Mouse (Mus musculus): ENCODE measurements around the gene Dnaja2. TPM values are rescaled to one million over a fixed set of nuclear protein-coding genes. Genes with fewer than 3 reads are reported as not detected.

The Dnaja2 gene
- polyA plus RNA-seq, 1 experiment = 199 TPM

DNA sequence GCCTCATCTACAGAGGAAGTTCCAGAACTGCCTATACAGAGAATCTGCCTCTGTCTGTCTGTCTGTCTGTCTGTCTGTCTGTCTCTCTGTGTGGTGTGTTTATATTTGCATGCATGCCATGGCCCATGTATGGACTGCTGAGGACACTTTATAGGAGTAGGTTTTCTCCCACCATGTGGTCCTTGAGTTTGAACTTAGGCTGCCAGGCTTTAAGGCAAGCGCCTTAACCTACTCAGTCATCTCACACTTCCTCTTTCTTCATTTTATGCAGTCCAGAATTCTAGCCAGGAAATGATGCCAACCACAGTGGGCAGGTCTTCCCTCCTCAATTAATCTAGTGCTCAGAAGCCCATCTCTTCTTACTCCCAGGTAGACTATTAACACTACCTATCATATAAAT lies 4.1 kb upstream of the Dnaja2 start:
- TF ChIP-seq CTCF (IDR thresholded peaks at IDR 0.05; ENCODE audit: borderline replicate concordance, insufficient read depth, low read length) = no peak
- TF ChIP-seq POLR2A (IDR thresholded peaks at IDR 0.05; ENCODE audit: low read depth, low read length) = no peak
- H3K4me3 ChIP-seq (ENCODE audit: insufficient read depth, low read length) = no peak overlapping the region
- H3K27ac ChIP-seq (ENCODE audit: insufficient read depth, low read length) = no peak overlapping the region
- H3K4me1 ChIP-seq (ENCODE audit: control insufficient read depth, insufficient read depth, low read length) = peaks cover 3% of the 10 kb centered on the region; the same call in 1 of the 2 replicates

DNA sequence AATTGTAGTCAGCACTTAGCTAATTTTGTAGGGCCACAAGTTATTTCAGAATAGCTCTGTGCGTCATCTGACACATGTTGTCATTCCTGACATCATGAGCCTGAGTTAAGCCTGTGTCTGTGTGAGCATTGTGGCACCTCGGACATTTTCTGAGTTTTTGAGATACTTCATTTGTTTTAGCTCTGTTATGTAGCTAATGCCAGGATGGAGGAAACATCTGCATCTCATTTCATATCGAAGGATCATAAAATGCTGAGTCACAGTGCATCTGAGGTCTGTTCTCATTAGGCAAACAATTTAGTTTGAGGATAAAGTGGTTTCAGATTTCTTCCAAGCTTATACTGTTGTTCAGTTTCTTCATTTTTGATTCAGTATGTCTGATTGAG lies 2.5 kb upstream of the Dnaja2 start:
- peaks cover 3% of the 10 kb centered on the region; the same call in 1 of the 2 replicates for H3K4me1 ChIP-seq (ENCODE audit: control insufficient read depth, insufficient read depth, low read length)
- peak overlapping the region; percentile 77 for H3K27ac ChIP-seq (ENCODE audit: insufficient read depth, low read length)
- H3K4me3 ChIP-seq (ENCODE audit: insufficient read depth, low read length) = no peak overlapping the region
- TF ChIP-seq CTCF (IDR thresholded peaks at IDR 0.05; ENCODE audit: borderline replicate concordance, insufficient read depth, low read length) = no peak
- TF ChIP-seq POLR2A (IDR thresholded peaks at IDR 0.05; ENCODE audit: low read depth, low read length) = no peak

- H3K27ac ChIP-seq (ENCODE audit: insufficient read depth, low read length) = peak overlapping the region; percentile 92
- TF ChIP-seq POLR2A (IDR thresholded peaks at IDR 0.05; ENCODE audit: low read depth, low read length) (no peak), CTCF (IDR thresholded peaks at IDR 0.05; ENCODE audit: borderline replicate concordance, insufficient read depth, low read length) (no peak)
- H3K4me3 ChIP-seq (ENCODE audit: insufficient read depth, low read length) = peak overlapping the region; percentile 1; the same call in 1 of the 2 replicates
- peaks cover 3% of the 10 kb centered on the region; the same call in 1 of the 2 replicates for H3K4me1 ChIP-seq (ENCODE audit: control insufficient read depth, insufficient read depth, low read length)
Measured at GRCm38 (mm10) chr8:85556986-85557600, 1.9 kb upstream of the Dnaja2 start.

- peaks cover 3% of the 10 kb centered on the region; the same call in 1 of the 2 replicates for H3K4me1 ChIP-seq (ENCODE audit: control insufficient read depth, insufficient read depth, low read length)
- peak overlapping the region; percentile 97 for H3K4me3 ChIP-seq (ENCODE audit: insufficient read depth, low read length)
- peak overlapping the region; percentile 62 for H3K27ac ChIP-seq (ENCODE audit: insufficient read depth, low read length)
- no peak for TF ChIP-seq CTCF (IDR thresholded peaks at IDR 0.05; ENCODE audit: borderline replicate concordance, insufficient read depth, low read length)
- TF ChIP-seq POLR2A (IDR thresholded peaks at IDR 0.05; ENCODE audit: low read depth, low read length) = no peak
Measured at GRCm38 (mm10) chr8:85554391-85555180, 558 bp downstream of the Dnaja2 start.

DNA sequence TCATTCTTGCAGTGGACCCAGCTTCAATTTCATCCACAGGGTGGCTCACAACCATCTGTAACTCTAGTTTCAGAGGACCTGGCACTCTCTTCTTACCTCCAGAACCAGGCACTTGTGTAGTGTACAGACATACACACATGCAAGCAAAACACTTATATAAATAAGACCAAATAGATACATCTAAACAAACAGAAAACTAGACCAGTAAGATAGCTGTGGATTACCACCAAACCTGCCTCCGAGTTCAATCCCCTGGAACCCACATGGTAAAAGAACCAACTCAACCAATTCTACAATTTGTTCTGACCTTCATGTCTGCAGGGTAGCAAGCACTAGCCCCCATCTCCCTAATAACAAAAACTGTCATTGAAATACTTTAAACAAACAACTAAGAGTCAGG lies 3.2 kb downstream of the Dnaja2 start:
- TF ChIP-seq POLR2A (IDR thresholded peaks at IDR 0.05; ENCODE audit: low read depth, low read length) (no peak), CTCF (IDR thresholded peaks at IDR 0.05; ENCODE audit: borderline replicate concordance, insufficient read depth, low read length) (no peak)
- H3K27ac ChIP-seq (ENCODE audit: insufficient read depth, low read length) = no peak overlapping the region

DNA sequence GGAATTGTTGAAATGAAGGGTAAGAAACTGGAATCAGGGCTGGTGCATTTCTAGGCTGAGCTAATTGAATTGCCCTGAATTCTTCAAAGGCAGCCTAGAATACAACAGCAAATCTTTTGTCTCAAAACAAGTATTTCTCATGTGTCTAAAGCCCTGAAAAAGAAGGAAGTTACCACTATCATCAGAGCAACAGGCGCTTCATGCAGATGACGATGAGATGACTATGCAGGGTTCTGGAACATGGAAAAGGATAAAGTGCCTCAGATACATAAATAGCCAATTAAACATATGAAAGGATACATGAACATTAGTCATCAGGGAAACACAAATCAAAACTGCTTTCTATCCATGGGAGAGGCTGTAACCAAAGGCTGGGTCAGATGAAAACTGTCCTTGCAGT lies 18.8 kb downstream of the Dnaja2 start:
- H3K27ac ChIP-seq (ENCODE audit: insufficient read depth, low read length) = no peak overlapping the region
- no peaks in the 10 kb centered on the region for H3K4me1 ChIP-seq (ENCODE audit: control insufficient read depth, insufficient read depth, low read length)
- no peak for TF ChIP-seq CTCF (IDR thresholded peaks at IDR 0.05; ENCODE audit: borderline replicate concordance, insufficient read depth, low read length)
- no peak for TF ChIP-seq POLR2A (IDR thresholded peaks at IDR 0.05; ENCODE audit: low read depth, low read length)
- H3K4me3 ChIP-seq (ENCODE audit: insufficient read depth, low read length) = no peak overlapping the region

More for the DNA sequence above, 3.2 kb downstream of the Dnaja2 start:
- H3K4me1 ChIP-seq (ENCODE audit: control insufficient read depth, insufficient read depth, low read length) = peaks cover 2% of the 10 kb centered on the region; the same call in 1 of the 2 replicates
- H3K4me3 ChIP-seq (ENCODE audit: insufficient read depth, low read length) = no peak overlapping the region

- no peaks in the 10 kb centered on the region for H3K4me1 ChIP-seq (ENCODE audit: control insufficient read depth, insufficient read depth, low read length)
- H3K27ac ChIP-seq (ENCODE audit: insufficient read depth, low read length) = no peak overlapping the region
- H3K4me3 ChIP-seq (ENCODE audit: insufficient read depth, low read length) = no peak overlapping the region
- no peak for TF ChIP-seq CTCF (IDR thresholded peaks at IDR 0.05; ENCODE audit: borderline replicate concordance, insufficient read depth, low read length)
- TF ChIP-seq POLR2A (IDR thresholded peaks at IDR 0.05; ENCODE audit: low read depth, low read length) = no peak
Measured at GRCm38 (mm10) chr8:85534163-85534562, 21.0 kb downstream of the Dnaja2 start.

- Histone ChIP-seq H3K4me3 (ENCODE audit: insufficient read depth, low read length) (no peak overlapping the region), H3K27ac (ENCODE audit: insufficient read depth, low read length) (no peak overlapping the region), H3K4me1 (ENCODE audit: control insufficient read depth, insufficient read depth, low read length) (peaks cover 2% of the 10 kb centered on the region; the same call in 1 of the 2 replicates)
- no peak for TF ChIP-seq POLR2A (IDR thresholded peaks at IDR 0.05; ENCODE audit: low read depth, low read length)
- no peak for TF ChIP-seq CTCF (IDR thresholded peaks at IDR 0.05; ENCODE audit: borderline replicate concordance, insufficient read depth, low read length)
Measured at GRCm38 (mm10) chr8:85533434-85533833, 21.7 kb downstream of the Dnaja2 start.

DNA sequence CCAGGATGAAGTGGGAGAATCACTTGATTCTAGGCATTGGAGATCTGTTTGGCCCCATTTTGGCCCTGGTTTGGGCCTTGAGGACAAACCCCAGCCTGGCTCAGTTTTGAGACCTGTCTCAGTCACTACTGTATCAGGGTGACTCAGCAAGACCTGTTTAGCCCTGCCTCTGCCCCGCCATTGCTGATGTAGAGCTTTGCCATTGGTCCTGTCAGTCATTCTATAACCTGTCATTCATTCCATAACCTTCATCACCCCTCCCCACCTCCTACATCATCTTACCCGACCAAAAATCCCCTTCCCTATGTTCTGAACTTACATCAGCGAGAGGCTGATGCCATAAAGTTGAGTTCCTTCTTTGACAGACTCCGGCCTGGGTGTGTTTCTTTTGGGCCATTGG lies 22.3 kb downstream of the Dnaja2 start:
- TF ChIP-seq CTCF (IDR thresholded peaks at IDR 0.05; ENCODE audit: borderline replicate concordance, insufficient read depth, low read length) (no peak), POLR2A (IDR thresholded peaks at IDR 0.05; ENCODE audit: low read depth, low read length) (no peak)
- Histone ChIP-seq H3K4me1 (ENCODE audit: control insufficient read depth, insufficient read depth, low read length) (peaks cover 2% of the 10 kb centered on the region; the same call in 1 of the 2 replicates), H3K27ac (ENCODE audit: insufficient read depth, low read length) (no peak overlapping the region)

DNA sequence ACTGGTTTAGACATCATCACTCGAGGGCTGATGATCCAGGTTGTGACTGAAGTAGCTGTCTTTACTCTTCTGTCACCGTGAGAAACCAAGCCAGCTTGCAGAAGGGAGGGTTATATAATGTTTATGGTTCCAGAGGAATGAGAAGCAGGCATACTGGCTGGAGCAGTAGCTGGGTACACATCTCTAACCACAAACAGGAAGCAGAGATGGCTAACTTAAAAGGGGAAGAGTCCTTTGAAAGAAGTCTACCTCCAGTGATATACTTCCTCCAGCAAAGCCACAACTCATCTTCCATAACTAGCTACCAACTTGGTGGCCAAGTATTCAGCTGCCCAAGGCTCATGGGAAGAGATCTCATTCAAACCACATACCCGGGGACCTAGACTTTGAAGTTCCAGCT lies 23.7 kb downstream of the Dnaja2 start:
- Histone ChIP-seq H3K27ac (ENCODE audit: insufficient read depth, low read length) (no peak overlapping the region), H3K4me3 (ENCODE audit: insufficient read depth, low read length) (no peak overlapping the region), H3K4me1 (ENCODE audit: control insufficient read depth, insufficient read depth, low read length) (peaks cover 2% of the 10 kb centered on the region; the same call in 1 of the 2 replicates)
- TF ChIP-seq CTCF (IDR thresholded peaks at IDR 0.05; ENCODE audit: borderline replicate concordance, insufficient read depth, low read length) (no peak), POLR2A (IDR thresholded peaks at IDR 0.05; ENCODE audit: low read depth, low read length) (no peak)

More for the DNA sequence above, 22.3 kb downstream of the Dnaja2 start:
- H3K4me3 ChIP-seq (ENCODE audit: insufficient read depth, low read length) = no peak overlapping the region
